Mouse (Mus musculus): ENCODE measurements around the gene Stxbp3.
"Not testable (repeated sequence)": the region's sequence is repeated elsewhere in the genome, so short reads cannot be mapped to it uniquely, and the experiment has no call there.

Stxbp3 gene

DNA sequence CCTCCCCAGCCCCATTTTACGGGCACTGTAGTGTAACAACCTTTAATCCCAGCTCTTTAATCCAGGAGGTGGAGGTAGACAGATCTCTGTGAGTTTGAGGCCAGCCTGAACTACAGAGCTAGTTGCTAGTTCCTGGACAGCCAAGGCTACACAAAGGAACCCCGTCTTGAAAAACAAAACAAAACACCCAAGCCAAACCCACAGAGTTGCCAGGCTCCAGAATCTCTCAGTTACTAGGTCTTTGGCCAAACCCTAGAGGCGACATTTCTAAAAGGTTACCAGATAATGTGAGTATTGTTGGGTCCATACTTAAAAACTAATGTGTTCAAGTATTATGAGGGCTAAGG, 16.8 kb upstream of the Stxbp3 start:
- DNase-seq (ENCODE audit: low read depth, low spot score): no peak

DNA sequence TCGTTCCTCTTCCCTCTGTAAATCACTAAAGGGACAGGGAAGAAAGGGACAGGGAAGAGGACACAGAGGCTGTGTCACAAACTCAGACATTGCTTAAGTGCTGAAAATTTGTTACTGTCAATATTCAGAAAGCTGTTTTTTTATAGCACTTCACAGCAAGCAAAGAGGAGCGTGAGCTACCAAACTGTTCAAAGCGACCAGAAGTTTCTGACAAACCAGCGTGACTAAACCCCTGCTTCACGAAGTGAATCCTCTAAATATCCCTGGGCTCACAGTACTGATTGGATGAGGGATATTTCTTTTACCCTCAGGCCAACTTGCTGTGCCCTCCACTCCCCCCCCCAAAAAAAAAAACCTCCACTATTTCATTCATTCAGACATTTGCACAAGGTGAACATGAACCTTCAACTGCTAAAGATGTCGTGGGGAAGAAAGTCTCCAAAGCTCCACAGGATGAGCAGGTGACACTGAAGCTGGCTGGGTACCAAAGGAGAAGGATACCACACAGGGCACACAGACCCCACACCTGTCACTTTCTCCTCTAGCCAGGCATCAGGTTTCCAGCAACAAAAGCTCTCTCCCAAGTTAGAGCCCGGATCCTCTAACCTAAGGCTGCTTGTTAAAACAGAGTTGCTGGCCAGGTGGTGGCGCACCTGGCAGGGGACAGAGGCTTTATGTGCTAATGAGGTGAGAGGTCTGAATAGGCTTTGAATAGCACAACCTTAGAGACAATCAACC, 16.2 kb upstream of the Stxbp3 start:
- peak; percentile 77 for DNase-seq (ENCODE audit: low read depth, low spot score)

DNA sequence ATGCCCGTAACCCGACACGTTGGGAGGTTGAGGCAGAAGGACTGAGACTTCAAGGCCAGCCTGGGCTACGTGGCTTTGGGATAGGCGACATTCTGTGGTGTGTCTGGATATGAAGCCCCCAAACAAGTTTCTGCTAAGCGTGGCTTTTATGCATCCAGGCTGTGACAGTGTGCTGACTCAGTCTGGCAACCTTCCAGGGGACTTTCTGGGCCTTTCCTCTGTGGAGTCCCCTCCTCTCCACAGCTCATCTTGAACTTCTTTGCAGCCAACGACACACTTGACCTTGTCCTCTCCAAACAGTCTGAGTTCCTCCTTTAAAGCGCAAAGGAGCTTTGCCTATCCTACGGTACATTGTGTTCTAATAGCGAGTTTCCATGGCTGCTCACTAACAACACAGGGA, 15.5 kb upstream of the Stxbp3 start:
- peak; percentile 58 for DNase-seq (ENCODE audit: low read depth, low spot score)

DNA sequence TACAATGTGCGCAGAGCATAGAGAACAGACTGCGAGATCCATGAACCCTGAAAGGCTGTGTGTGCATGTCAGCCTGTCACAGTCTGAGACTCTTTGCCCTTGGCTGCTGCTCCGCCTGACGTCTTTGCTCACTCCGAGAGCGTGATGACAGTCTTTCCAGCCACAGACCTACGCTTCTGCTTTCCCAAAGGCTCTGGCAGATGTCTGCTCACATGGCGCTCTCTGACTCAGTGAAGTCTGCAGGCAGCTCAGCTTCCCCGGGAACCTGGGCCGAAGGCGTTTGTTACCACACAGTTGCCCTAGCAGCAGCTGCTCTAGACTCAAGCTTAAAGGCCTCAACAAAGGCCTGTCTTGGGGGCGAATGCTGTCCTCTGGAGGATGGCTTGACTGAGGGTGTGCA, 15.0 kb upstream of the Stxbp3 start:
- DNase-seq (ENCODE audit: low read depth, low spot score): no peak

DNA sequence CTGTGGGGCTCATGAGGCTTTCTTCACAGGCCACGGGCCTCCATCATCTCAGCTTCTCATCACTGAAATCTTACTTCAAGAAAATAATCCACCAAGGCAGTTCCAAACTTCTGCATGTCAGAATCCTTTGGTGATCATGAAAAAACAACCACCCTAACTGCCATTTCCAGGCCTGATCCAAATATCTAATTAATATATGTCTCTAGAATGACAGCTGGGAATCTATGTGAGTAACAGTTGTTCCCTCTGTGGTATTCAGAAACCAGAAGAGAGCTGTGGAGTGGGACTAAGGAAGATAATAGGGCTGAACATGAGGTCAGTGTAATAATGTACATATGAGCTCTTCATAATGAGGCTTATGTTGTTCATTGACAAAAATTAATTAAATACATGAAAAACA, 12.9 kb upstream of the Stxbp3 start:
- no peak for DNase-seq (ENCODE audit: low read depth, low spot score)

DNA sequence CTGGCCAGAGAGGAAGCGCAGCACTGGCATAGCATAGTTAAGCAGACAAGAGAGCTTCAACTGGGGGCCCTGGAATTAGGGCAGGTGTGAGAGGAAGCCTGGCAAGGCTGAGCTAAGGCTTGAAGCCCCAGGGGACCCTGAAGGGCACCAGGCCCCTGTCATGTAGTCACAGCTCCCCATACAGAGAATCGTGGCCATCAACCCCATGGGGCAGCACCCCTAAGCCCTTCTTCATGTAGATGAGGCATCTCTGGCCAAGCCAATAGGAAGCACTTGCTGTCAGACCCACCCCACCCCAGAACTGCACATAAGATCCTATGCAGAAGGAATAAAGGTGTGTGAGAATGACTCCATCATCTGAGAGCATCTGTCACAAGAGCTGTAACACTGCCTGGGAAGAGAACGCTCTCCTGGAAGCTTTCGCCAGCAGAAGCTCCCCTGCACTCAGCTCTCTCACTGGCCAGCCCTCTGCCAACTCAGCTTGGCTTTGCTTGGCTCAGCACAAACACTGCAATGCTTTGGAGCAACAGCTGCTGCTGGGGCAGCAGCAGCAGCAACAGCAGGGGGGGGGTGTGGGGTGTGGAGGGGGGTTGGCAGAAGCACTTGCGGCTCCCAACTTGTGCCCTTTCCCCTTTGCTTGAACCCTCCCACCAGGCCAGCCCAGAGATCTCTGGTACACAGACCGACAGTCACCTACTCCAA, 11.8 kb upstream of the Stxbp3 start:
- DNase-seq (ENCODE audit: low read depth, low spot score): no peak

DNA sequence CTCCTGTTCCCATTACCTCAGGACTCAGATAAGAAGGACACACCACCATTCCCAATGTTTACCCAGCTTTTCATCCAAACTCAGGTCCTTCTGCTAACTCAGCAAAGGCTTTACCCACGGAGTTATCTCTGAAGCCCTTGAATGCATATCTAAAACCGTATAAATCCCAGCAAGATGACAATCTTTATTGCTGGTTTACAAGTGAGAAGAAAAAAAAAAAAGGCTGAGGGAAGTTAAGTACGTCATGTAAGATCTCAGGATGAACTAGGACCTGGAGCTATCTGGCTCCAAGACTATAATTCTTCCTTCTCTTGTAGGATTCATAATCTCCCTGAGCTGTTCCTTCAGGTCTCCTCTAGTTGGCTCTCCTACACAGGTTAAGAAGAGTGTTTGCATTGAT, 11.2 kb upstream of the Stxbp3 start:
- no peak for DNase-seq (ENCODE audit: low read depth, low spot score)

DNA sequence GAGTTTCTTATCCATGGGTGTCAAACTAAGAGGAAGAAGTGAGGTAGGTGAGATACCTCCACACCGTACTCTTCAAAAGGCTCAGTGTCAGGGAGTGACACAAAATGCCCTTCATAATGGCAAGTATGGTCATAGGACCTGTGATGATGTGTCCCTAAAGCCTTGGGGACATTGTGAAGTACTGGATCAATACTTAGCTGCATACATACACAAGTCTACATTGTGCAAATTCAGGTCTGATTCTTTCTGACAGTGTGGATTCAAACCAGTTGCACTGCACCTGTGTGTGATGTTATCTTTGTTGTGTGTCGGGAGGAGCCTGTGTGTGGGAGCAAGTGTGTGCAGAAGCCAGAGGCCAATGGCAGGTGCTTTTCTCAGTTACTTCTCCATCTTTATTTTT, 10.7 kb upstream of the Stxbp3 start:
- DNase-seq (ENCODE audit: low read depth, low spot score): no peak

DNA sequence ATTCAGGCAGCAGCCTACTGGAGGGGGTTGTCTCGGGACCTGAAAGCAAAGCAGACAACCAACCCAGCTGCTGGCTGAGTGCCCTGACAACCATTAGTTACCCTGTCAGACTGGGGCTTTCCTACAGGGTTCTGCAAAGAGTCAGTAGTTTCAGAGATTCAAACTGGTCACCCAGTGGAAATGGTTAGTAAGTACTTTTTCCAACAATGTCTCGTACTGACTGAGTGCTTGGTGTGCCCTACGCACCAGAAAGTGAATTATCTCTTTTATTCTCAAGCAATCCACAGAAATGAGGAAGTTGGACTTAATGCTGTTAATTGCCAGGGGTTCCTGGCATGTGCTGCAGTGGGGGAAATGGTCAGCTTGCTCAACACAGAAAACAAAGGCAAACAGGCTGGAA, 10.2 kb upstream of the Stxbp3 start:
- peak; percentile 46 for DNase-seq (ENCODE audit: low read depth, low spot score)

DNA sequence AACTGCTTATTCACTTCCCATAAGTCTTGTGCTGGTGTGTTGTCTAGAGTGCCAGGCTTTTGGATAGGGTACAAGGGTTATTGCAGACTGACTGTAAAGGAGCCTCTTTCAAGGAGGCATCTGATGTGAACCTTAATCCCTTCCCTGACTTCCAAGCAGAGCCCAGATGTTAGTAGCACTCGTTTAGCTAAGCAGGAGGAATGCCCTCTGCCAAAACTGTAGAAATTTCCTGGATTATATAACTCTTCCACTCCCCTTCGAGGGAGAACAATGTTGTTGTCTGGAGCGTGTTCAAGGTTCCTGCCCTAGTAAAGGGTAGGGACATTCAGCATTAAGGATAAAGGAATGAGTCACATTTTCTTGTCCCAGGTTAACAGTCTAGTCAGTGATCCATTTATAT, 6.3 kb upstream of the Stxbp3 start:
- DNase-seq (ENCODE audit: low read depth, low spot score): no peak

DNA sequence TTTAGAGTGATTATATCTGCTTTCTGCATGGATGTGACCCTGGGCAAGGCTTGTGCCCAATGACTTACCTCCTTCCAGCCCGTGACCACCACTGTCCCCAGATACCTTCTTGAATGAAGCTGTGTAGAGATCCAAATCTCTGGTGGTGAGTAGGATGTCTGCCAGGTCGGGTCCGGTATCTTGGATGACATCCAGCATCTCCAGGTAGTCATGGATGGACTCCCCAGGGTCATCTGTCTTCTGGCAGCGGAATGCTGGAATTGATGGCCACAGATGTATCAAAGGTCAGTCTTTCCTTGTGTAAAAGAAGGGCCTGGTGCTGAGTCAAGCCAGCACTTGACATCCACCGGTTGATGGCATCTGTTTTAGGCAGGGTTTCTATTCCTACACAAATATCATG, 4.2 kb upstream of the Stxbp3 start:
- no peak for DNase-seq (ENCODE audit: low read depth, low spot score)

DNA sequence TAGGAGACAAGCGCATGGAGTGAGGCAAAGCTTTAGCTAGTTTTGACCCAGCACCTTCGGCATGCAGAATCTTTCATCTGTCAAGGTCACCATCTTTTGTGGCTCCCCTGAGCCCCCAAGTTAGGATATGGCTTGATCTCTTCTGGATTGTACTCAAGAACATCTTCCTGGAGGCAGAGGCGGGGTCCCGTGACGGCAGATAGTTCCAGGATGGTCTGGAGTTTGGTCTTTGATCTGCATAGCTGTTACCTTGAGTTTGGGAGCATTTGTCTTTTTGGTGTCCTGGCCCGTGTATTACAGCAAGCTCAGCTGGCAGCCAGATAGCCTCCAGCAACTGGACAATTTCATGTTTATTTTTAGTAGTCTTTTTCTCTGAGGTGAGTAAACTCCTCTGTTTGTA, 3.7 kb upstream of the Stxbp3 start:
- no peak for DNase-seq (ENCODE audit: low read depth, low spot score)

DNA sequence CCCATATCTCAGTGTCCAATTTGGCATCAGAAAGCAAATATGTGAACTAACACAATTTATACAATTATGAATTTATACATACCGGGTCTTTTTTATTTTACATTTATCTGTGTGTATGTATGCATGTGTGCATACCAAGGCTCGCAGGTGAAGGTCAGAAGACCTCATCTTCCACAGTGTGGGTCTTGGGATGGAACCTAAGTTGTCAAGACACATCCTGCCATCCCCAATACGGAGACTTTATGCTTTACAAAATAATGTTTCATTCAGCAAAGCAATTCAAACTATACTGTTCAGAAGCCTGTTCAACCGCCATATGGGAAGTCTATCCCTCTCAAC, 359 bp upstream of the Stxbp3 start:
- DNase-seq (ENCODE audit: low read depth, low spot score): no peak

DNA sequence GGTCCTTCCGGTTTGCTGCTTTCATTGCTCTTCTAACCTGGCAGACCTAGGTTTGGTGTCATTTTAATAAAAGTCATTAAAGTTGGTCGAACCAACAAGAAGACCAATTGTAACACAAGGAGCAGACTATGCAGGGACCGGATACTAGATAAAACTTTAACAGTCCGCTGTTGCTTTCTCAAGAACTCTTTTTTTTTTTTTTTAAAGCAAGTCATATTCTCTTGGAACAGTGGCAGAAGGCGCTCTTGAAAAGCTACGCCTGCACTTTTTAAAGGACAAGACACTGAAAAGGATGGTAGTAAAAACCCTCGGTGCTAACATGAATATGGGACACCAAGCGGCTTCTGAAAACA, 703 bp downstream of the Stxbp3 start:
- peak; percentile 50 for DNase-seq (ENCODE audit: low read depth, low spot score)

DNA sequence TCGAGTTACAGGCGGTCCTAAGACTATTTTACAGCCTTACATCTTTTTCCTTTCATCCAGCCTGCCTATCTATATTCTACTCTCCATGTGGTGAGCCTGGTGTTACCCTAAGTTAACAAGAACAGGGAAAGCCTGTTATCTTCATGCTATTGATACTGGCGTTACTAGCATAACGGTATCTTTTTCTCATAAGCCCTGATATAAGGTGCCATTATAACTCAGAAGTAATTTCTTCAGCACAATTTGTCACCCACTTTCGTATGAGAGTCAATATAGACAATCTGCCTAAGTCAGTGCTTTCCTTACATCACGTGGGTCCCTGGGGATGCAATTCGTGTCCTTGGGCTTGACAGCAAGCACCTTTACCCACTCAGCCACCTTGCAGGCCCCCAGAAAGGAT, 1.3 kb downstream of the Stxbp3 start:
- no peak for DNase-seq (ENCODE audit: low read depth, low spot score)

DNA sequence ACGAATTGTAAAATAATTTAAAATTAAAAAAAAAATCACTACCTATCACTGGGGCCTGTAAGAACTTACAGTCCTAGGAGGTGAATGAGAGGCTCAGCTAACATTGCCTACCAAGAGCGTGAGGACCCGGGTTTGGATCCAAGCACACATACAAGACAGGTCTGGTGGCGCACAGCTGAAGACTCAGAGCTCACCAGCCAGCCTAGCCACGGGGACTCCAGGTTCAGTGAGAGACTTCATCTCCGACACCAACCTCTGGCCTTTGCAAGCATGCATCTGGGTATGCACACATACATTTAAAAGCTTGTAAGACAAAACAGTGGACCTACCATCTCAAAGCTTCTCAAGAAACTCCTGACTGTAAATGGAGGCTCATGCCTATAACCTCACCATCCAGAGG, 3.4 kb downstream of the Stxbp3 start:
- no peak for DNase-seq (ENCODE audit: low read depth, low spot score)

DNA sequence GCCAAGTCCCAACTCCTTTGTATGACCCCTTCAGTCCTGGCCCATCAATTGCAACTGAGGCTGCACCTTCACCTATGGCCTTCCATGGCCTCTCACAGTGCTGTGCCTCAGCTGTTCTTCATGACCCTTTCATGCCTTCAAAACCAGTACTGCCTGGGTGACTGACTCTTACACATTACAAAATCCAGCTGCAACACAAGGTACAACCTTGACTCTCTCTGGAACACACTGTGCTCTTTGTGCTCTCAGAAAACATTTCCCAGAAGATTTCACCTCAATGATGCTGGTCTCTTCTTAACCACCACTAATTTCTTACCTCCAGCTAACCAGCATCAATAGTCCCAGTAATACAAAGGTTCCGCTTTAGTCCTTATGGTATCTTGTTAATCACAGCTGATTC, 6.6 kb downstream of the Stxbp3 start:
- DNase-seq (ENCODE audit: low read depth, low spot score): not testable (repeated sequence)

DNA sequence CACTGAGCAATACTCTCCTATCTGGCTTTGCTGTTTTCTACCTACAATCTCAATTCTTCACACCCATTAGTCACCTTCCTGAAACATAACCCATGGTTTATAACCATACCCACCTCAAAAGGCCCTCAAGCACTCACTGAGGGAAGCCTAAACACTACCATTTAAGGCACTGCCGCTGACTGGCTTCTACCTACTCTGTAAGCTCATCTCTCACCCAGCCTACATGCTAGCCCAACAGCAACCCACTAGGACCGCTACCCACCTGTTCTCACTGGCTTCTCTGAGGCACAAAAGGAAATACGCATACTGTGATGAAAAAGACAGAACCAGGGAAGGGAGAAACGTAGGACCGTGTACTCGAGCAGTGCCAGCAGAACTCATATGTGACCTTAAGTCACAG, 8.6 kb downstream of the Stxbp3 start:
- no peak for DNase-seq (ENCODE audit: low read depth, low spot score)

DNA sequence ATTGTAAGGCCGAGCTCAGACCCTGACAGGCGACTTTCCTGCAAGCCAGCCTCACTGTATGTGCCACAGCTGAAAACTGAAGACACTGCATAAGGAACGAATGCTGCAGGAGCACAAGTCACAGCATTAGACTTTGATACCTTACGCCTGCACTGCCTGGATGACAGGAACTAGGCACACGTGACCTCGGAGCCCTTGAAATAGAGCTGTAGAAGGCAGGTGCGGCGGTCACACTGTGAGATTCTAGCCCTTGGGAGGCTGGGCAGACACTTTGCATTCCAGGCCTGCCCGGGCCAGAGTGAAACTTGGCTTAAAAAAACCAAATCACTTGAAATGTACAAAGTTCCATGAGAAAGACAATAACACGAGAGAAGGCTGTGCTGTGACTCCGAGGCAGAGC, 9.8 kb downstream of the Stxbp3 start:
- DNase-seq (ENCODE audit: low read depth, low spot score): no peak

DNA sequence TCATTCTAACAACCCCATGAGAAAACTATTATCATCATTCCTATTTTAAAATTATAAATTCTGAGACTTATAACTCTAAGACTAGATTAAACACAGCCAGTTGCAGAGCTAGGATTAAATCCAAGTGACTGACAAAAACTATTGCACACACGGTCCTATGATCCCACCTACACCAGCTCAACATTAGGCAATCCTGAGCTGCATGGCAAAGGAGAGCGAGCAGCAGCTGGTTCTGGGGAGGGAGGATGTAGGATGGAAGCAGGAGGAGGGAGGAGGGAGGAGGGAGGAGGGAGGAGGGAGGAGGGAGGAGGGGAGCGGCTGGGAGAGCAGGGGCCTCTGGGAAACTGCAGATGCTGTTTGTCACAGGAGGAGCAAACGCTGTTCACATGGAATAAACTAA, 24.7 kb downstream of the Stxbp3 start:
- no peak for DNase-seq (ENCODE audit: low read depth, low spot score)

DNA sequence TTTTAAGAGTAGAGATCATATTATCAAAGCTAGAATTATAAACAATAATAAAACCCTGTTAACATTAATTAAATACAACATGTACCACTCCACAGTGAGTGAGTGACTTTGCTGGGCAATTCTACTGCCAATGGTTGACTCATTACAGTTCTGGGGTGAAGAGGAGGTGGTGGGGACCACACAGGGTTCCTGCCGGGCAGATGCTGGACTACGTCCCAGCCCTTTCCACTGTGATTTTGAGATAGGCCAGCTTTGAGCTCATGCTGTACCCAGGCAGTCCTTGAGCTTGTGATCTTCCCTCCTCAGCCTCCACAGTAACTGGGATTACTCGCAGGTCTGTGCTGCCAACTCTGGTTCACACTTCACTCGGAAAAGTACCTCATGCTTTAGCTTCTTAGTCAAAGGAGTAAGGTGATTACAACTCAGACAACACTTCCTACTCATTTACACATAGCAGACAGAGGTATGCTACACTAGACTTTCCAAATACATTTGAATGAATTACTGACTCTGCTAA, 29.5 kb downstream of the Stxbp3 start:
- DNase-seq (ENCODE audit: low read depth, low spot score): no peak

DNA sequence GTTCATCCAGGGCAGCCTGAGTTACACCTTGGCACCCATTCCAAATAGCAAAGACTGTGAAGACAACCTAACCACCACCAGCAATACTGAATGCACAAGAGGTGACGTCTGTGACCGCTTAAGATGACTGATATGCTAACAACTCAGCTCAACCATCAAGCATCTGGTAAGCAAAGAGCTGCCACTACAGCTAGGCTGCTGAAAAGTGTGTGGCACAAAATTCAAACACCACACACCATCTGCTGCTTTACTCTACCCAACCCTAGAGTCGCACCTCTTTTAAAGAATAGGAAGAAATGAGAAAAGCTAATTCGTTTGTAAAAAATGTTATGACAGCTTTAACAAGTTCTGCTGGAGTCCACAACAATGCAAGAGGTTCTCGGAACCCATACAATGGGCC, 34.7 kb downstream of the Stxbp3 start:
- DNase-seq (ENCODE audit: low read depth, low spot score): no peak

DNA sequence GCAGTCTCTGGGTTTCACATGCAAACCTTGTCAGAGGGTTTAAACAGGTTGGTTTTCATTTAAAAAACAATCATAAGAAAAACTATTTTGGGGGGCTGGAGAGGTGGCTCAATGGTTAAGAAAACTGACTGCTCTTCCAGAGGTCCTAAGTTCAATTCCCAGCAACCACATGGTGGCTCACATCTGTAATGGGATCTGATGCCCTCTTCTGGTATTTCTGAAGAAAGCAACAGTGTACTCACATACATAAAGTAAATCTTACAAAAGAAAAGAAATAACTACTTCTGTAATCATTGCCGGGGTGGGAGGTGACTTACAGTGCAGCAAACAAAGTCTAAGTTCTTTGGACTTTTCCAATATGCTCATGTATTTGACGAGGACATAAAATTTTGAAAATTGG, 42.0 kb downstream of the Stxbp3 start:
- no peak for DNase-seq (ENCODE audit: low read depth, low spot score)

DNA sequence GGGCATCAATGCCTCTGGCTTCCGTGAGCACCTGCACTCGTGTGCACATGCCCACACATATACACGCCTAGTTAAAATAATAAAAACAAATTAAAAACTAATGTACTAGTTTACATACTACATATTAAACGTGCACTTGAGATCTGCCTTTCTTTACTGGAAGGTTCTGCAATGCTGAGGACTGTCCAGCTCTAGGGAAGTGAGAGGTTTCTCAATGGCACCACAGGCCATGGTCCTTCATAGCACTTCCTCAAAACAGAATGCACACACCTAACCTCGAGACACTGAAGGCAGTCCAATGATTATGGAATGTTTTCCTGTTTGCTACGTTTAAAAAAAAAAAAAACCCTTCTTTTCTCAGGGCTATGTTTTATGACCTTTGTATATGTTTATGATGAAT, 42.6 kb downstream of the Stxbp3 start:
- no peak for DNase-seq (ENCODE audit: low read depth, low spot score)

Measured in CD4-positive, CD25-positive, alpha-beta regulatory T cell, adult 2 months (primary cell).